Mouse (Mus musculus): ENCODE measurements around the gene Jam2. TPM values are rescaled to one million over a fixed set of nuclear protein-coding genes. Genes with fewer than 3 reads are reported as not detected.

Jam2 gene
- polyA plus RNA-seq, 2 experiments from 2014 or later = 0.19 to 0.43 TPM

DNA sequence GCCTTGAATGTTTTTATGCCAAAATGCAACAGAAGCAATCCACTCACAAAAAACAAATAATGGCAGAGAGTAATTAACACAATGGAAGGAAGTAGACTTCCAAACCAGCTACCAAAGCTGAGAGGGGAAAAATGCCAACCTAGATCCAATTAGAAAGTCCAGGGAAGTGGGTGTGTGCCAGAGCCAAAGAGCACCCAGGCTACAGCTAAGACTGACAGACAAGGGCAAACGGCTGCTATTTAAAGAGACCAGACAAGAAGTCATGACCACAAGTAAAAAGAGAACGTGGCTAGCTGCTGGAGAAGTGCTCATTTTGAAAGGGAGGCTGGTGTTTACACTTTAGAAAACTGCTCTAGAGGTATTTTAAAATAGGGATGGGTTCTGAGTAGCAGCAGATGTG lies 9.4 kb downstream of the Jam2 start:
- no peak for ATAC-seq

DNA sequence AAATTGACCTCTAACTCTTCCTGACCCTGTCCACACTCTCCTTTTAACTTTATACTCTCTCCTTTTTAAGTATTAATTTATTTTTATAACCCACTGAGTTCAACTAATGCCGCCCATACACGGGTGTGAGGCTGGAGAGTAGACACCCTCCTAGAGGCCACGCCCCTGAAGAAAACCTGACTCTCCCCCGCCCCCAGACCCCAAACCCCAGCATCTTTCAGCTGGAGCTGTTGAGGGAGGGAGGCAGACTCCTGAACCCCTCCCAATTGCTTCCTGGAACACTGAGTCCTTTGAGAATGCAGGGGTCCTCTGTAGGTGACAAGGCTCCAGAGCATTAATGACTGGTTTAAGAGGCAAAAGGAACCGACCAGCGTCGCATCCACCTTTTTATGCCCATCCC lies 11.0 kb downstream of the Jam2 start:
- no peak for ATAC-seq

DNA sequence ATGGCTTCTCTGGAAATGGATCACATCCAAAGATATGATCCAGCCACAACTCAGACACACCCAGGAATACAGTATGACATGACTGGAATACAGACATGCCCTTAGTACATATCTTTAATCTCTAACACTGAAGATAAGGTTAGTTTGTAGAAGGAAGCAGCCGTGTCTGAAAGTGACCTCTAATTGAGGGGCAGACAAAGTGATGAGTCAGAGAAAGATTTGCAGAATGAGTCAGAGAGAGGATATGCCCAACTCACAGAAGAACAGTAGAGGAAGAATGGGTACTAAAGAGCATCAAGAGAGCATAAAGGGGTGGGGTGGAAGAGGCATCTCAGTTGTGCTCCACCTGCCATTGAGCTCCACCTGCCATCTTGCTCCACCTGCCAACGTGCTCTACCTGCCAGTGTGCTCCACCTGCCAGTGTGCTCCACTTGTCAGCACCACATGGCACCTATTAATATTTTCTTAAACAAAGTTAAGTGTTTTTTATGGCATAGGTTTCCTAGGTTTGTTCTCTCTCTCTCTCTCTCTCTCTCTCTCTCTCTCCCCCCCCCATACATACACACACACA lies 16.8 kb downstream of the Jam2 start:
- ATAC-seq = no peak

DNA sequence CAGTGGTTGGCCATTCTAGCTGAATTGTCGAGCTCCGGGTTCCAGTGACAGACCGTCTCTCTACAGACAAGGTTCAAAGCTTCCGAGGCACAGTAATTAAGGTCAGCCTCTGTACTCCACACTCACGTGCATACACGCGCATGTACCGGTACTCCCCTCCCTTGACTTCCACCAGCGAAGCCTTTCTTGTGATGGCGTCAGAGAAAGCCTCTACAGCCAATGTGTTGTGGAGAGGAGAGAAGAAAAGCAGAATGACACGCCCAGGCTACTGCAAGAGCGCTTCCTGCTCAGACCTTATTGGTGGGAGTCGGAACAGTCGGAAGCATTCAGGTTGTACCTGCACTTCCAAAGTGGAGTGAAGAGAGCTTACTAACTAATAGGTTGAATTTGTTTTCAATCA lies 19.5 kb downstream of the Jam2 start:
- ATAC-seq = no peak

DNA sequence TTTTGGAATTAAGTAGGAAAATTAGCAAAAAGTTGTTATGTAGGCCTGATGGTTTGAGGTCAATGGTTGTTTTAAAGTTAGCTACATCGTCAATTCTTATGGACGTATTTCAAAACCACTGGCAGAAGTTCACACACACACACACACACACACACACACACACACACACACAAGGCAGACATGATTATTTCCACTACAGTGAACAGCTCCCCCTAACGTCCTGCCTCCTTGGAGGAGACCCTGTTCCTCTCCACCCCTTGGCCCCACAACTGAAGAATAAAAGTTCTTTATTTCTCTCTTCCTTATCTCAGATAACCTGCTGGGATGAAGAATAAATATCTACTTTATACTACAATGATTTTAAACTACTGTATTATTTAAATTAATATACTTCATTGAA lies 21.4 kb downstream of the Jam2 start:
- ATAC-seq = no peak

DNA sequence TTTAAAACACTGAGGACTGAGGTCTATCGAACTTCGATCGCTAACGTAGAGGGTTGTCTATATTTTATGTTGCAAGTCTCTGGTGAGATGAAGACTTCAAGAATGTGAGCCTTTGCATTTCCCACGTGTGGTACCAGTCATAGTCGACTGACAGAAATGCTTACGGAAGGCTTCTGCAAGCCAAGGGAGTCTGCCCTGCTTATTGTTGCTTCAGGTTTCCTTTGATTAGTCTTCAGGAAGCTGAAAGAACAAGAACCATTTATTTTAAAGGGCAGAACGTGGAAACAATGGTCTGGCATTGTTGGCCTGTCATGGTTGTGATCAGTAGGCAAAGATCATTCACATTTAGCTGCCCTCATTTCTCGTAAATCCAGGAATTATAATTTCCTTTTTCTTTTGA lies 22.8 kb downstream of the Jam2 start:
- no peak for ATAC-seq

DNA sequence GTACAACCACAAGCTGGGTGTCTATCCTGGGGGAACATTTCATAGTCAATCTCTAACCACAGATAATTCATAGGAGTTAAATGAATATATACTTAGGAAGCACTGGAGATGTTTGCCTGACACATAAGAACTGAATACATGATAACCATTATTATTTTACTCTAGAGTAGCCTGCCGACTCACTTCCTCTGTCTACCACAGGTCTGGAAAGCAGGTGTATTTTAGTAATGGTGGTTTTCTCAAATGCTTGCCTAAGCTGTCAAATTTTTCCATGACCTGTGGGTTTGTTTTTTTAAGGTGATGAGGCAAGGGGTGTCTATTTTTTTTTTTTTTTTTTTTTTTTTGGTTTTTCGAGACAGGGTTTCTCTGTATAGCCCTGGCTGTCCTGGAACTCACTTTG lies 26.1 kb downstream of the Jam2 start:
- ATAC-seq = peak; percentile 63

DNA sequence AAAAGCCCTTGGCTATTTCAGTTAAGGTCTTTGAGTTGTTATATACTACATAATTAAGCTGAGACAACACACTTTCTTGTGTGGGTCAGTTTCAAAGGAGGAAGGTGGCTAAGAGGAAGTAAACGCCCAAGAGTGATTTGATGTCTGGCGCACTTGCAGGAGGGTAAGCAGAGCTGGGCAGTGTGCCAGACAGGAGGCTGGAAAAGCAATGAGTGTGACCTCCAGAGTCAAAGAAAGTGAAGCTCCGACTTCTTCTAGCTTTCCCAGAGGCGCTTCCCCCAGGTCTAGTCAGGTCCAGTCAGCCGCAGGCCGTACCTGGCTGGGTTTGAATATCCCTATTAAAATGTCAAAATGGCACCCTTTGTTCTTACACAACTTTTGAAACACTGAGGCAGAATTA lies 28.3 kb downstream of the Jam2 start:
- ATAC-seq = no peak

DNA sequence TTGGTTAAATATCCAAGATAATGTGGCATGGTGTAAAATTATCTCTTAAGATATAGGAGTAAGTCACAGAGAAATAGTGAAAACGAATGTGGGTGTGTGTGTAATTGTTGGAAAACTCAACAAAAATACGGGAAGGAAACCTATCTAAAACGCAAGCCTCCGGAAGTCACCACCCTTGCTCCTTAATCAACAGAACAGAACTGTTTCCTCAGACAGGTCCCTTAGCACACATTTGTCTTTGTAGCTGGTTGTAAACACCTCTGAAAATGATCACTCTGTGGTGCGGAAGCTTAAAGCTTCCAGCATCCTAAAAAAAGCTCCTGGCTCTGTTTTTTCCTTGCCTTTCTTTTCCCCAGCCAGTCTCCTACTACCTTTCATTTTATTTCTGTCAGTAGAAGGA lies 30.9 kb downstream of the Jam2 start:
- ATAC-seq = no peak

DNA sequence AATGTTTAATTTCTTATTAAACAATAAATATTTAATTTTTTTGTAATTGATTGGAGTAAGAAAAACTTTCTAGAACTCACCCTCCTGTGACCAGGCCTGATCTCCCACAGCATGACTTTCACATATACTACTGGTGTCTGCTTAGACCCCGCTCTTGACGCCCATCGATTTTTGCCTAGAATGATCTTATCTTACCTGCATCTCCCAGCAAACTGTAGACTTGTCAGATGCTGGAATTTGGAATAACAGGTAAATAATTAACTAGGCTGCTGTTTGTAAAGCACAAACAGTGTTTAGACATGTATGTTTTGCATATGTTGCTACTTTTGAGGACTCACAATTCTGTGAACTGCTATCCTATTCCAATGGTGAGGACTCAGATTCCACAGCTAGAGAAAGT lies 32.3 kb downstream of the Jam2 start:
- no peak for ATAC-seq

DNA sequence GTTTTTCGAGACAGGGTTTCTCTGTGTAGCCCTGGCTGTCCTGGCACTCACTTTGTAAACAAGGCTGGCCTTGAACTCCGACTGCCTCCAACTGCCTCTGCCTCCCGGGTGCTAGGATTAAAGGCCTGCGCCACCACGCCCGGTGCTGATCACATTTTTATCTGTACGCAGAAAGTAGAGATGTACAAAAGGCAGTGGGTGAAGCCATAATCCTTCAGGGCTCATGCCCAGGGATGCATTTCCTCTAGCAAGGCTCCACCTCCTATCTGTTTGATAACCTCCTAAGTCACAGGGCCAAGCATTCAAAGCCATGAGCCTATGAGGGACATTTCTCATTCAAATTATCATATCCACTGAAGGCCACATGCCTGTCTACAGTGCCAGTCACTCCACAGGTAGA lies 34.0 kb downstream of the Jam2 start:
- ATAC-seq = no peak

DNA sequence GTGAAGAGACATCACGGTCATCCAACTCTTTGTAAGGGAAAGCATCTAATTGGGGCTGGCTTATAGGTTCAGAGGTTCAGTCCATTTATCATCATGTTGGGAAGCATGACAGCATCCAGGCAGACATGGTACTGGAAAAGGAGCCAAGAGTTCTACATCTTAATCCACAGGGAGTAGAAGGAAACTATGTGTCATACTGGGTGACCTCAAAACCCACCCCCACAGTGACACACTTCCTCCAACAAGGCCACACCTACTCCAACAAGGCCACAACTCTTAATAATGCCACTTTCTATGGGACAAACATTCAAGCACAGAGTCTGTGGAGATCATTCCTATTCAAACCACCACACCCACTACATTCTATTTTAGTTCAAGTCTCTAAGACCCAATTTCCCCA lies 36.3 kb downstream of the Jam2 start:
- ATAC-seq = no peak

DNA sequence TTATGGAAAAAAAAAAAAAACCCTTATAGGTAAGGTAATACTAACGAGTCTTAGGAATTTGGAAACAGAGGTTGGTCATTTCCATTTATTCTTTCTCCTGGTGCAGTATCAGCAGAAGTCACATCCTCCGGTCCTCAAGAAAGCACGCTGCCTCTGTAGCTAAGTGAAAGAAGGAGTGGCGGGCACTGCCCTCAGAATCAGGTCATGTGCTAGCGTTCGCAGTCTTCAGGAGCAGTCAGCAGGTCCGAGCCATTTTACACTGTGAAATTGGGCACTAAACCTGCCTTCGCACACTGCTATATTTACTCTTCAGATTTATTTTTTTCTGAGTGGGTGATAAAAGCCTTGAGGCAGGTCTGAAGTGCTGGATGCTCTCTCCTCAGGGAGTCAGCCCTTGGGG lies 39.9 kb downstream of the Jam2 start:
- no peak for ATAC-seq

DNA sequence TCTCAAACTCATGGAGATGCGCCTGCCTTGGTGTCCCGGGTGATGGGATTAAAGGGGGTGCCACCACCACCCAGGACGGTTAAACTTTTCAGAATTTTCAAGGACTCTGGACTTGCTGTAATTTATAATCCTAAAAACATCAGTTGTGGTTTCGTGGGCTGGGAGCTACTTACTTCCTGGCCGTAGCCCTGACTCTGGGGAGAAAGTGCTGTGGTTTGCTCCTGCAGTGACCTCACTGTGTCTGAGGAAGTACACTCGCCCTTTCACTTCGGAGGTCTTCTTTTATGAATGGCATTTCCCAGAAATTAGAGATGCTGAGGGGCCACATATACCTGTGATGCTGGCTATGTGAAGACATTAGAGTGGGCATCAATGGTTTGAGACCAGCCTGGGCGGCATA lies 40.6 kb downstream of the Jam2 start:
- ATAC-seq = no peak

DNA sequence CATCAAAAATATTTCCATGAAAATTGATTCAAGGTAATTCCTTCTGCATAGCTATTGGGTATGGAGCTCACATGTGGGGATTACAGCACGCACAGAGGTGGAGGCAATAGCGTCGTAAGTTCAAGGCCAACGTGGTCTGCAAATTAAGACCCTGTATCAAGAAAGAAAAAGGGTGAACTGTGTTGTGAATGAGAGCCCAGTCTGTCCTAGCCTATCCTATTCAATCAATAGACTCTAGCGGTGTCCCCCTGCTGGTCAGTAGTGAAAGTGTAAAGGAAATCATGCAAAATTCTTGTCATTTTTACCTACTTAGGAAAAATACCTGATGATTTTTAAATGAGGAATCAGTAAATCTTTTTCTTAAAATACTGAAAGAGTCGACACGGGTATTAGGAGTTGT lies 43.5 kb downstream of the Jam2 start:
- ATAC-seq = peak; percentile 88

DNA sequence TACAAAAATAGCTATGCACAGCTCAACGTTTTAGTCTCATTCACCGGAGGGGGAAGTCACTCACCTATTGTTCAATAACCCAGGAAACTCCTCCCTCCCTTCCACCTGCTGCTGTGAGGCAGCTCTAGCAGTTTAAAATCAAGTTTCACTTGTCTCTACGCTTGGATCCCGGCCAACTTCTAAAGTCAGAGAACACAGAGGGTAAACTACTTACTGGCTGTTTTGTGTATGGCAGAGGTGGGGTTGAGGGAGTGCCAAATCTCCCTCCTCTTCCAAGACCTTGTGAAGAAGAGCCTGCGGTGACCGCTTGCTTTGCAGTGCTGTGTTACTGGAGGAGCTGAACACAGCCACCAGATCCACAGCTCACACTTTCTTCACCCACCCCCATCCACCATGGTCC lies 51.1 kb downstream of the Jam2 start:
- ATAC-seq = peak; percentile 86

DNA sequence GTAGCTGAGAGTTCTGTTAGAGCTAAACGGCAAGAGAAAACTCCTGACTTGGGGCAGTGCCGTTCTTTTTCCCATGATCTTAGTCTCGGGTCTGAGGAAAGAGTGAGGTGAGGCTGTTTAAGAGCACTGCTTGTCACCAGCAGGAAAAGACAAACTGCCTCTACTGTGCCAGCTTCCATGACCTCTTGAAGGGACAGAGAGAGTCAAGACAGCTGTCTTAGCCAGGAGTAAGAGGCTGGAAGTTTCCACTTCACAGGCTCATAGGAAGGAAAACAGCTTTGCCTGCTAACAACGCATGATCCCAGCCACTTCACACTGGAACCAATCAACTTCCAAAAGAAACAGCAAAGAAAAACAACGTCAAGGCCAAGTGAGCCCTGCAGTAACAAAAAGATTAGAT lies 57.8 kb downstream of the Jam2 start:
- ATAC-seq = no peak

DNA sequence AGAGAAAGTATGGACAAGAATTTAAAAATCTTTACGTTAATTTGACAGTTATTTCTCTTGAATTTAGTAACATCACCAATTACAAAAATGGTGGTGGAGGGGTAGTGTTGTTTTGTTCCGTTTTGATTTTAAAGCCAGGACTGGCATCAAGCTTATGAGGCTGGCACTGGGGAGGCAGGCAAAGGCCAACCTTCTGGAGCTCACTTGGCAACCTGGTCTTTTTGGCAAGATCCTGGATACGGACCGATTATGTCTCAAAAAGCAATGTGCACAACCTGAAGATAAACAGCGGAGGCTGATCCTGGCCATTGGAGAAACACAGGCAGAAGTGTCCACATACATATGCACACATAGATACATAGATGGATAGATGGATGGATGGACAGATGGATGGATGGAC lies 58.8 kb downstream of the Jam2 start:
- no peak for ATAC-seq

DNA sequence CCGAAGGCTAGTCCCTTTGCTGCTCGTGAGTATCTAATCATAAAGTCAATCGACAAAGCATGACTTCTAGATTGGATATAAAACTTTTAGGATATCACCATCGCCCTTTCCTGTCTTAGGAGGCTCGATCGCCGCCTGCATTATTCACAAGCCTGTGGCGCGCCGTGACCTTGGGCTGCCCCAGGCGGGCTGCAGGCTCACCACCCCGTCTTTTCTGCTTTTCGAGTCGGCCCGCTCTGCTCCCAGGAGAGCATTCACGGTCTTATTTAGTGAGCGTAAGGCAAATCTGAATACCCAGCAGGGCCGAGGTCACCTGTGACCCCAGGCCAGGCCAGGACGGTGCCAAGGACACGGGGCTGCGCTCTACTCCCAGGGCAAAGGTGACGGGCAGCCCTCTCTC lies 60.4 kb downstream of the Jam2 start:
- peak; percentile 10 for ATAC-seq

DNA sequence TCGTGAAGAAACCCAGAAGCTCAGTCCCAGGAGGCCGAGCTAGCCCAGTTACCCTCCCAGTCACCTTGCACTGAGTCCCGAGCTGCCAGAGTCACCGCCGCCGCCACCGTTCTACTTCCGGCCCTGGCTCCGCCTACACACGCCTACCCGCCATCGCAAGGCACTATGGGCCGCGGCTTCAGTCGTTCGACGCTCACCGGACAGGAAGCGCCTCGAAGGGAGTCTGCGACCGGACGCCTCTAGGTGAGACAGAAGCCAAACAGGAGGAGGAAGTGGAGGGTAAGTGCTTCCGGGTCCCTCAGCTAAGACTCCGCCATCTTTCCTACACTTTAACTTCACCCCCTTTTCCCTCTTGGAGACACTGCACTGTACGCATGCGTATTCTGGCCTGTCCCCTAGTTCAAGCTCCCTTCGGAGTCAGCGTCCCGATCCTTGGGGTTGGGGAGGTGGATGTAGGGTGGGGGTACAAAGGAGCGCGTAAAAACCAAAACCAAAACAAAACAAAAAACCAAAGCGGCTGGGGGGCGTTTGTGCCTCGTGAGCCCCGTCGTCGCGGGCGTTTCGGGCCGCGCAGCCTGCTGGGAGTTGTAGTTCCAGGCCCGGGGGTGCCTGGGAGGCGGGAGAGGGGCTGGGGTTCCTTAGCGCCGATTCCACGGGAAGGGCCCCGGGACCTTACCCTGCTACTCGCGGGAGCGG lies 61.0 kb downstream of the Jam2 start, which contains the start of gene Gabpa:
Gene Gabpa, plus strand, starts transcription at position 181 of the 696 bp plus-strand sequence.
- peak; percentile 88 for ATAC-seq

DNA sequence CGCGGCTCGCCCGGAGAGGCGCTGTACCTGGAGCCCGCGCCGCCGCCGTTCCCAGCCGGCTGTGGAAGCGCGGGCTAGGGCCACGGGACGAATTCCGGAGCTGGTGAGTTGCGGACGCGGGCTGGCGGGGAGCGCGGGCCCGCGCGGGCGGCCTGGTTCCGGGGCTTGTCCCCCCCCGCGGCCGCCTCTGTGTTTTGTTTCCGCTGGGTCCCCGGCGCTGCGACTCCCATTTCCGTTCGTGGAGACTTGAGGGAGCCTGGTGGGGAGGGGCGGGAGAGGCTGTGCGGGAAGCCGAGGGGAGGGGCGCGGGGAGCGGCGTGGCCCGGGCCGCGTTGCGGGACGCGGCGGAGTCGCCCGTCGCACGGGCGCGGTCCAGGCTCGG lies 61.5 kb downstream of the Jam2 start, which contains the start of gene Atp5j:
Gene Atp5j, minus strand, starts transcription at position 185 of the 382 bp plus-strand sequence.
- ATAC-seq = peak; percentile 30

DNA sequence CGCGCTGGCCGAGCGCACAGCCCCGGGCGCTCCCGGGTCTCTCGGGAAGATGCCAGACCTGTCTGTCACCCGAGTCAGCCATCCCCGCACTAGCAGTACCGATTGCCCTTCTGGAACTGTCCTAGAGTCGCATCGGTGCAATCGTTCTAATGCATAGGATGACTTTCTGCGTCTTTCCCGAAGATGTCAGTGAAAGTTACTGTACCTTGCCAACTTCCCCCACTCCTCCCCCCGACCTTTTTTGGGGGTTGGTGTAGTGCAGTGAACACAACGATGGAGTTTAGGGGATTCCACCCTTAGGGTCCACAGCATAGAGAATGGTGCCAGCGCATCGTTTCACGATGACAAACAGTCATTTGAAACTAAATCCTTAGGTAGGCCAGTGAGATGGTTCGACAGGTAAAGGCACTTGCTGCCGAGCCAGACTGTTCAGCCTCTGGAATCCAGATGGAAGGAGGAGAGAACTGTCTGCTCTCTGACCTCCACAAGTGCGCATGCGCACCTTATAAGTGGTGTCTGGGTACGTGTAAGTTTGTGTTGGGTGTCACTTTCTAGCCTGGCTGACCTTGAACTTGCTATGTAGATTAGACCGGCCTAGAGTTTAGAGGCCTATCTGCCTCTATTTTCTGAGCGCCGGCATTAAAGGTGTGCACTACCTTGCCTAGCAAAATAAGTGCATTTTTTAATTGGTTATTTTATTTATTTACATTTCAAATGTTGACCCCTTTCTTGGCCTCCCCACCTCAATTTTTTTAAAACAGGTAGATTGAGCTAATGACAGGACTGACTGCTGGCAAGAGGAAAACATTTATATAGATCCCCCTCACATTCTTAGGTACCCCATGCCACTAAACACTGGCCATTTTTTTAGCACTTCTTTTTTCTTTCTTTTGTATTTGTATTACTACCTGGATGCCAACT lies 62.2 kb downstream of the Jam2 start:
- peak; percentile 1 for ATAC-seq

DNA sequence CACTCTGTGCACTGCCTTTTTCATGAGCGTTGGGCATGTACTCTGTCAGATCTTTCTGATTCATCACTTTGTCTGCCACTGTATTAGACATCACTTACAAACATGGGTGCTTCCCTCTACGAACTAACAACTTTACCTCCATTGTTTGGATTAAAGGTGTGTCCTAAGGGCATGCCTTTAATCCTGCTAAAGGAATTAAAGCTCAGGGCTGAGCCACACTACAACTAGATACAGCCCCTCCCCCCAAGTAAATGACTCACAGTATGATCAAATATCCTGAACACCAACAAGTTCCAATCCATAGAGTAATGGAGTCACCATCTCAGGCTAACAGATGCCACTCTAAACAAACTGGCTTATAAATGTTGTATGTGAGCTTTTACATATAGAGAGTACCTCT lies 64.7 kb downstream of the Jam2 start:
- no peak for ATAC-seq

DNA sequence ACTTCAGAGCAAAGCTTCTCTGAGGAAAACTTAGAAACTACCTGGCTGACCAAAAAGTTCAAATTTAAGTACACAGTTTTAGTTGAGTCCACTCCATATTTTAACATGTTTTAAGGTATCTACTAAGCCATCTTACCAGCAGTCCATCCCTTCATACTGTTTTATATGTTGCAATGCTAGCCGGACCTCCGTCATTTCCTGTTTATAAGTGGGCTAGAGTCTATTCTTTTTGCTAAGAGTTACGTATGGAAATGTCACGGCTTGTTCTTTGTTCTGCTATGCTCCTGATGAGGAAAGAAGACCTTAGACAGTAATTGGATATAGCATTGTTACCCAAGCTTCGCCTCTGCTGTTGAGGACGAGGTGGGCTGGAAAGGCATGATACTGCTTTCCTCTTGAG lies 79.6 kb downstream of the Jam2 start:
- ATAC-seq = no peak

All from CD4-positive, CD25-positive, alpha-beta regulatory T cell, adult 4 months (primary cell).